Mouse (Mus musculus) frontal cortex, adult 2 months (tissue): ENCODE results near the gene 1700080E11Rik. TPM values are rescaled to one million over a fixed set of nuclear protein-coding genes. Genes with fewer than 3 reads are reported as not detected.
A peak's percentile ranks its signal among the peaks of the same experiment; 100 is the strongest.
"Not testable (repeated sequence)": the region's sequence is repeated elsewhere in the genome, so short reads cannot be mapped to it uniquely, and the experiment has no call there.

Source experiments
- DNase-seq, 2 experiments: peaks; one replicate each; pipeline ENCODE4 v3.0.0; 2022; ENCODE audit warnings: low spot score in 1 of 2; ENCODE audit errors: extremely low spot score in 1 of 2
- polyA plus RNA-seq: library from polyadenylated mRNA; depleted of rRNA; stranded (reverse); fragments of >200 nt; gene quantifications from 2 replicates; pipeline ENCODE4 v1.2.3, GENCODE M21; 2012; rRNA removed

1700080E11Rik gene
- polyA plus RNA-seq: not detected in 2 replicates

- DNase-seq: no peak
Measured at GRCm38 (mm10) chr9:105144992-105145391, at the start of gene 1700080E11Rik. Gene 1700080E11Rik (minus strand): TSS chr9:105145092.

GRCm38 (mm10) chr9:105186725-105187124 lies 41.8 kb upstream of the 1700080E11Rik start:
- peak in 1 of 2 experiments; percentile 18 for DNase-seq

DNA sequence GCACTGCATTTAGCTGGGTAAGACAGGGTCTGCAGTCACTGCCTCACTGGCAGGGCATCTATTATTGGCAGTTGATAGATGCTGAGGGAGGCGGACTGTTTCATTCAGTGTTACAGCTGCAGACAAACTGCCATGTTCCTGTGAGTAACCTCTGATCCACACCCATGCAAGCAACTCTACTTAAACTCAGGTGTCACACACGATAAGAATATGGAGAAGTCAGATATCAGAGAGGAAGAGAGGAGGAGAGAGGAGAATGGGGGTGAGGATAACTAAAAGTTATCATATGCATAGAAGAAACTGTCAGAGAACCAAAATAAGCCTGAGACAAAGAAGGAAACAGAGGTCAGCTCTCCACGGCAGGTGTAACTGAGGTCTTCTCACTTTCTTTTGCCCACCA lies 37.5 kb upstream of the 1700080E11Rik start:
- no peak for DNase-seq

GRCm38 (mm10) chr9:105139204-105139603 lies 5.7 kb downstream of the 1700080E11Rik start:
- no peak for DNase-seq

DNA sequence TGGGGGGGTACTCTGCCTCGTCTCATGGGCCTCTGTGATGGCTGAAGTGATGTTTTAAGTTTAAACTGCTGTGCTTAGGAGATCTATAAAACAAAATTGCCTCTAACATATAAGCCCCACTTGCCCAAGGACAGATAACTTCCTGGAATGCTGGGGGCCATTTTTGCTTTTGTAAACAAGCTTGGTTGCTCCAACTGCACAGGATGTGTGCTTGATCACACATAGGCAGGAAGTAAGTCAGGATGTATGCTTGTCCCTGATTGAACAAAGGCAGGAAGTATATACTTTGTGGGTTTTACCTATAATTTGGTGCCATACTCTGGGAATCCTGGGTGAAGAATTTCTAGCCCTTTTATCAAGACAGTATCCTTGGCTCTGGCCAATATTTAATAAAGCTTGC lies 8.5 kb downstream of the 1700080E11Rik start:
- no peak for DNase-seq

GRCm38 (mm10) chr9:105134536-105134935 lies 10.4 kb downstream of the 1700080E11Rik start:
- DNase-seq: no peak

- no peak for DNase-seq
Measured at GRCm38 (mm10) chr9:105132002-105132367, 12.9 kb downstream of the 1700080E11Rik start.

DNA sequence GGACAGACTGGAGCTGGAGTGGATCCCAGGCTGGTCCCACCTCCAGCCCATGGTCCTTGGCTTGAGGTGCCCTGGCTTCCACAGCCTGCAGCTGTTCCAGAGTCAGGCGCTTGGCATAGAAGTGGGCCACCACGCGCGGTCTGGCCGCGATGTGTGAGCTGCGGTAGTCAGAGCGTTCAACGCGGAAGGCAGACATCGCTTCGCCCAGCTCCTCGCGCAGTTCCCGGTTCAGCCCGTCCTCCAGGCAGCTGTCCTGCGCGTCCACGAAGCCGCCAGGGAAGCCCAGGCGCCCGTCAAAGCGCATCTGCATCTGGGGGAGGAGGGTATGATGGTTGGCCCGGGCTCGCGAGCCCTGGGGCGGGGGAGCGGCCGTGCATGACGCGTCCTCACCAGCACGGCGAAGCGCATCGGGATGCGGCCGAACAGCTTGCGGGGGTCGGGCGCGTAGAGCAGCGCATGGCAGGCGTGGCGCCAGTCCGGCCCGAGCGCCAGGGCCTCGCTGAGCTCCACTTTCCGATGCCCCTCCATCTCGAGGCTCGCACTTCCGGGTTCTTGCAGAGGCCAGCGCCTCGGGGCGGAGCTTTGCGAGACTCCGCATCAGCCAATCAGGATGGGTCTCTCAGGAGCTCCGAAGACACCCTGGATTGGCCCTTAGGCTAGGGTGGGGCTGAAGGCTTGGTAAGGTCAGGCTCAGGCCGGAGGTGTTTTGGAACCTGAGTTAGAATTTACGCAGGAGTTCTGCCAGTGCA lies 13.5 kb downstream of the 1700080E11Rik start, which contains the start of gene Nudt16:
Nudt16 (minus strand) TSS at position 572 of the 749 bp plus-strand sequence.
- peak; percentile 86 to 91 for DNase-seq

GRCm38 (mm10) chr9:105130331-105130730 lies 14.6 kb downstream of the 1700080E11Rik start:
- no peak for DNase-seq

DNA sequence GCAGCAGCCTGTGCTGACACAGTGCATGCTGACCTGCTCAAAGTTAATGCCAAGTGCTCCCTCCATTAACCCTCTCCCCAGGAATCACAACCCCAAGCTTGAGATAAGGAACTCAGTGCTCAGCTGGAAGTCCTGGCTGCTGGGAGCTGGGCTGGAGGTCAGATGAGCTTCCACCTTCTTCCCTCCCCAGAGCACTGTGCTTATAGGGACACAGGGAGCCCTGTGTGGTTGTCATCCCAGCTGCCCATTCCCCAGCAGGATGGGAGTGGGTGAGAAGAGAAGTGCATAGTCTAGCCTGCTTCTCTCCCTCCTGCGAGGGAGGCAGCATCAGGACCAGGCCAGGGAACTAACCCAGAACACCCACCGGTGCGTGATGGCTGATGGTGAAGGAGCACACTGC lies 19.7 kb downstream of the 1700080E11Rik start:
- not testable (repeated sequence) for DNase-seq

DNA sequence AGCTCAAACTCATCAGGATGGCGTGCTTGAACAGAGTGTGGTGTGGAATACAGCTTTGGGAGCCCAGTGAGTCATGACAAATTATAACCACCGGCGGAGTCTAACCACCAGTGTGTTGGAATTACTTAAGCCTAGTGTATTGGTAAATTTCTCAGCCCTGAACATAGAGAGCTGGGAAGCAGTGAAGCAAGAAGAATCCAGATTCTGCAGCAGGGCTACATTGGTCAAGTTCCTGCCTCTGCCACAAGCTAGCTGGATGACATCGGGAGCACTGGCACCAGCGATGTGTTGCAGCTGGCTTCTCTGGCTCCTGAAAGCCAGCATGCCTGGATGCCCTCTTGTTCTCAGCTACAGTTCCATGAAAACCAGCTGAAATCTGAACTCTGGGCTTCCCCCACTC lies 41.0 kb downstream of the 1700080E11Rik start:
- no peak for DNase-seq

- DNase-seq: peak; percentile 20 to 52
Measured at GRCm38 (mm10) chr9:105101911-105102310, 43.0 kb downstream of the 1700080E11Rik start.

DNA sequence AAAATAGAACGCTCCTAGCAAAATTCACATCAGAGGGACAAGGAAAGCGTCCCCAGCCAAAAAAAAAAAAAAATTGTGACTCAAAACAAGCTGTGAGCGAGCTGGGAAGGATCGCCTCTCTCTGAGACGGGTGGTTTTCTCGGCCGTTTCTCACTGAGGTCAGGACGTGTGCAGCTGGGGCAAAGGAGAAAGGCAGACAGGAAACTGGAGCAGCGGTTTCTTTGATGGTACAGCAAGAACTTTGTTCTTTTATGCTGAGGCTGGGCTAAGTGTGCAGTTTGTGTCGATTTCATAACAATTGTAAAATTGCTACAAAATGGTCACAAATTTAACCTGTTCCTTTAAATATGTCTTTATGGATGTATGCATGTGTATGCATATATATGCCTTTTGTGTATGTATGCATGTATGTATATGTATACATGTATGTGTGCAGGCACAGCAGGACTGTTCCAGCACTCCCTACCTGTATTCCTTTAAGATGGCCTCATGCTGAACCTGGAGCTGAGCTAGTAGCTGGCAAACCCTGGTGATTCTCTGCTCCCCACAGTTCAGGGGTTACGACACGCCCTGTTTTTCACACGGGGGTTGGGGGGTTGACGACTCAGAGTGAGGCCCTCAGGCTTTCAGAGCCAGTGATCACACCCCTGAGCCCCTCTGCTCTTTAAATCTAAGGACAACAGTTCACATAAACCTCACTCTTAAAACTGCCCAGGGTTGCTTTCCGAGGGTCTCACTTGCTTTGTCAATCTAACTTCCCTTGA lies 43.9 kb downstream of the 1700080E11Rik start:
- no peak for DNase-seq

Other genes with a start within 250 kb of the 1700080E11Rik start
- gene Mrpl3, start 91.9 kb downstream of the 1700080E11Rik start, polyA plus RNA-seq: 77.5 and 78.2 TPM in 2 replicates
- gene Nudt16, start 13.3 kb downstream of the 1700080E11Rik start, polyA plus RNA-seq: 19.4 and 23.1 TPM in 2 replicates